Mouse (Mus musculus): ENCODE results near the gene 4930402F06Rik.

DNA sequence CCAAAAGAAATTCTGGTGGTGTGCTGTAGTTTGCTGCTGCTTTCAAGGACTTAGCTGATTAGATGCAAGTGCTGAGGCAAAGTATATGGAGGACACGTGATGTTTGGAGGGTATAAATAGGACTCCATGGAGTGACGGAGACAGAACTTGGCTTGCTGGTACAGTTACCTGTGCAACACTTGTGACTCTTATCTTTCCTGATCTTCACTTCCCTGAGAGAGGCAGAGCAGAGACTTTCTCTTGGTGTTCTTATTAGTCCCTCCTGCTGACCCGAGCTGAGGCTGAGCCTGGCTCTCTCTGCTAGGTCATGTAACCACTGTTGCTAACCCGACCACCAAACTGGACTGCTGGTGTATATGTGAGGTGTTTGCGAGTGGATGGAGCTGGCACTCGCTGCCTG lies 12.5 kb upstream of the 4930402F06Rik start:
- no peak for TF ChIP-seq EP300 (IDR thresholded peaks at IDR 0.05; ENCODE audit: low read depth)
- TF ChIP-seq CTCF (IDR thresholded peaks at IDR 0.05; ENCODE audit: low read depth): no peak

All from liver, embryonic 14.5 days (tissue).